Mouse (Mus musculus) spleen, adult 2 months (tissue): ENCODE results near the gene BC030870.

Experiments used
- CTCF ChIP-seq: fragments of 200-500 bp; IDR thresholded peaks from 2 replicates; pipeline ENCODE4 v1.5.1; 2011; ENCODE audit warnings: mild to moderate bottlenecking, inconsistent platforms; ENCODE audit not compliant: insufficient read depth, insufficient read length, insufficient replicate concordance; ENCODE audit errors: extremely low read depth
- POLR2A ChIP-seq: fragments of 200-500 bp; IDR thresholded peaks from 2 replicates; pipeline ENCODE4 v1.6.1; 2011; ENCODE audit warnings: low read depth, low read length, inconsistent platforms

DNA sequence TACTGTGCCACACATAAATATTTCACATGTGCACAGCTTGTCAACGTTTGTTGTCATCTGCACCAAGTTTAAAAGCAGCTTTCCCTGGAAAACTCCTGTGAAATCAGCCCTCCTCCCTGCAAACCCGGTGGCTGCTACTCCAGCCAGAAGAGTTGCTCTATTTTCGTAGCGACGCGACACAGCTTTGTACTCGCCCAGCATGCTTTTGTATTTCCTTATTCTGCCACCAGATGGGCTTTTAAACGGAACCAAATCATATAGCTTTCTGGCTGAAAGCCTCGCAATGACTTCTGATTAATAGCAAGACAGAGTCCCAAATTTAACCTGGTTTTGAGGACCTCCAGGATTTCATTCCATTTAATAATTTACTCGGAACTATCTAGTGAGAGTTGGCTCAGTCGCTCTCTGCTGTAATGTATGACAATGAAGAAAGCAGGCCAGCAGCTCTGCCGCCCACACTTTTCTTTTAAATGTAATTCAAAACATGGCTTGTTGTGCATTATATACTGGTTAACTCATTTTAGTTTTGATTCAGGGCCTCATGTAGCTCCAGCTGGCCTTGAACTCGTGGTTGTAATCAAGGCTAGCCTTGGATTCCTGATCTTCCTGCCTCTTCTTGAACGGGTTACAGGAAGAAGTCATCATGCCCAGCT lies 29.9 kb upstream of the BC030870 start:
- TF ChIP-seq POLR2A (no peak), CTCF (no peak)
